Mouse (Mus musculus) neural tube, embryonic 12.5 days (tissue): ENCODE data around the gene Wbp4. TPM values are rescaled to one million over a fixed set of nuclear protein-coding genes. Genes with fewer than 3 reads are reported as not detected.
"Not testable (repeated sequence)": the region's sequence is repeated elsewhere in the genome, so short reads cannot be mapped to it uniquely, and the experiment has no call there.

Experiments
- ATAC-seq: fragments of 200-750 bp; cut with Nextera tagmentation; 2 replicates; pipeline ENCODE4 v1.8.0; 2017; ENCODE audit warnings: low read depth, mild to moderate bottlenecking, moderate TSS enrichment, moderate library complexity; ENCODE audit not compliant: low FRiP score
- H3K27ac ChIP-seq: fragments of 300-500 bp; sonication (generic); 2 replicates; pipeline ENCODE4 v1.5.1; 2016
- H3K27me3 ChIP-seq: fragments of 300-500 bp; sonication (generic); replicated peaks from 2 replicates; pipeline ENCODE4 v1.6.1; 2016; ENCODE audit warnings: mild to moderate bottlenecking
- H3K36me3 ChIP-seq: fragments of 300-500 bp; sonication (generic); 2 replicates; pipeline ENCODE4 v1.6.1; 2016; ENCODE audit warnings: mild to moderate bottlenecking
- H3K4me1 ChIP-seq: fragments of 300-500 bp; sonication (generic); 2 replicates; pipeline ENCODE4 v1.6.1; 2016
- H3K4me2 ChIP-seq: fragments of 300-500 bp; sonication (generic); replicated peaks from 2 replicates; pipeline ENCODE4 v1.6.1; 2016; ENCODE audit warnings: mild to moderate bottlenecking
- H3K4me3 ChIP-seq: fragments of 300-500 bp; sonication (generic); 2 replicates; pipeline ENCODE4 v1.5.1; 2016
- H3K9ac ChIP-seq: fragments of 300-500 bp; sonication (generic); 2 replicates; pipeline ENCODE4 v1.6.1; 2016; ENCODE audit warnings: mild to moderate bottlenecking
- H3K9me3 ChIP-seq: fragments of 300-500 bp; sonication (generic); 2 replicates; pipeline ENCODE4 v1.6.1; 2016; ENCODE audit warnings: mild to moderate bottlenecking
- WGBS: fragments of 180-500 bp; shearing (Covaris S2); methylation state at CpG from one replicate; pipeline ENCODE4 v1.1.7; 2016; 5-methylcytosine and 5-hydroxymethylcytosine counted together
- polyA plus RNA-seq: library from polyadenylated mRNA; unstranded; fragments of >200 nt; fragmentation: Nextera tagmentation; extraction: Ambion mirVana; gene quantifications from 2 replicates; pipeline ENCODE4 v1.2.1, GENCODE M21; 2016

Gene Wbp4
- 49.4 and 53.3 TPM in 2 replicates for polyA plus RNA-seq

- under 1% methylated on average over 78 of the region's 86 CpGs for WGBS
- Histone ChIP-seq H3K4me2 (peak within 1 kb of the TSS; percentile 62), H3K4me1 (peaks cover 27% of the 10 kb centered on the region), H3K27me3 (0 out of 2 replicates have a peak, but pooled peaks cover 3% of the 10 kb centered on the region), H3K36me3 (peaks cover 8% of the 10 kb centered on the region), H3K9me3 (no peaks in the 10 kb centered on the region), H3K27ac (peak within 1 kb of the TSS; percentile 100), H3K4me3 (peak within 1 kb of the TSS; percentile 90), H3K9ac (peak within 1 kb of the TSS; percentile 95)
- peak; percentile 94 for ATAC-seq
These were observed at the start of gene Wbp4 for GRCm38 (mm10) chr14:79481339-79482151. Gene Wbp4 (minus strand): TSS chr14:79481520.

DNA sequence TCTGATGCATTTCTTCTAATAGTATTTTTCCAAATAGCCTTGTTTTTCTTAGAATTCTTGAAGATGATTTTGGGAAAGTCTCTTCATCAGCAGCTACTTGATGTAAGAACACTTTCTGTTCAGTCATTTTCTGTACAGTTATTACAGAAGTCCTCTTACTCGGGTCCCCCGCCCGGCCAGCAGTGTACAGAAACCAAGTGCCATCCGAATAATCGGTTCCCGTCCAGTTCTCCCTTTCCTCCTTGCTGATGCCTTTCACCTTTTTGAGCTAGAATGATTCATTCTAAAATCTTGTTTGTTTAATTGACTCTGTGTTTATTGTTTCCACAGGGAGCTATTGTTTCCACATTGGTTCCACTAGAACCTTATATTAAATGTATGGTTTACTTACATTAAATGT is 49.4 kb upstream of the Wbp4 start:
- Histone ChIP-seq H3K36me3 (no peaks in the 10 kb centered on the region), H3K4me3 (no peak overlapping the region), H3K27me3 (no peaks in the 10 kb centered on the region), H3K9me3 (no peaks in the 10 kb centered on the region), H3K27ac (no peak overlapping the region), H3K4me1 (no peaks in the 10 kb centered on the region), H3K4me2 (no peak overlapping the region), H3K9ac (no peak overlapping the region)
- no peak for ATAC-seq
- 91% methylated on average over 6 of the region's 6 CpGs for WGBS

GRCm38 (mm10) chr14:79529581-79530554 is 48.5 kb upstream of the Wbp4 start:
- 82% methylated on average over 10 of the region's 10 CpGs for WGBS

DNA sequence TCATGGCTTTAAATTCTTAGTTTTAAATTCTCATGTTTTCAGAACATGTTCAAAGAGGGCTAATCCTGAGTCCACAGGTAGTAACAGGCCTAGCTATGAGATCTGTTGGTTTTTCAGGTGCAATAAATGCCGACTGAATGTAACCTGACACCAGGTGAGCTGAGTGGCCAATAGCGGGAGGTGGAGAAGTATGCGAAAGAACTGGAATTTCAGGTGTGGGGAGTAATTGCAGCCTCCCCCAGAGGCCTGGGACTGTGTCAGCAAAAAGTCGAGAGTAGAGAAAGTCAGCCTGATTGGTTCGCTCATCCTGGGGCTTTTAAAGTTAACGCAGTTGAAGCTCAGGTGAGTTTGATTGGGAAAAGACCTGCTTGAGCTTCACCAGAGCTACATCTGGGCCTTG is 46.4 kb upstream of the Wbp4 start:
- Histone ChIP-seq H3K4me2 (no peak overlapping the region), H3K36me3 (no peaks in the 10 kb centered on the region), H3K9me3 (no peaks in the 10 kb centered on the region), H3K4me1 (no peaks in the 10 kb centered on the region), H3K27ac (no peak overlapping the region), H3K27me3 (no peaks in the 10 kb centered on the region), H3K4me3 (no peak overlapping the region), H3K9ac (no peak overlapping the region)
- no peak for ATAC-seq
- 61% methylated on average over 6 of the region's 6 CpGs for WGBS

More at GRCm38 (mm10) chr14:79529581-79530554, 48.5 kb upstream of the Wbp4 start:
- Histone ChIP-seq H3K4me1 (no peaks in the 10 kb centered on the region), H3K36me3 (no peaks in the 10 kb centered on the region), H3K27me3 (no peaks in the 10 kb centered on the region), H3K9me3 (no peaks in the 10 kb centered on the region), H3K4me2 (no peak overlapping the region), H3K9ac (no peak overlapping the region), H3K4me3 (no peak overlapping the region), H3K27ac (no peak overlapping the region)
- no peak for ATAC-seq

- not testable (repeated sequence) for H3K27ac ChIP-seq, H3K4me2 ChIP-seq, H3K9me3 ChIP-seq, H3K9ac ChIP-seq, H3K36me3 ChIP-seq, H3K27me3 ChIP-seq, H3K4me1 ChIP-seq, ATAC-seq, H3K4me3 ChIP-seq
- 92% methylated on average over 12 of the region's 12 CpGs for WGBS
These were observed 44.8 kb upstream of the Wbp4 start for GRCm38 (mm10) chr14:79526106-79526505.

GRCm38 (mm10) chr14:79522387-79522786 is 41.1 kb upstream of the Wbp4 start:
- Histone ChIP-seq H3K9ac (no peak overlapping the region), H3K4me3 (no peak overlapping the region), H3K9me3 (no peaks in the 10 kb centered on the region), H3K4me2 (no peak overlapping the region), H3K4me1 (no peaks in the 10 kb centered on the region), H3K36me3 (no peaks in the 10 kb centered on the region), H3K27me3 (no peaks in the 10 kb centered on the region), H3K27ac (no peak overlapping the region)
- WGBS: 93% methylated on average over 9 of the region's 9 CpGs
- no peak for ATAC-seq

GRCm38 (mm10) chr14:79521471-79522117 is 40.3 kb upstream of the Wbp4 start:
- H3K9ac ChIP-seq: no peak overlapping the region
- H3K4me2 ChIP-seq: no peak overlapping the region
- H3K36me3 ChIP-seq: no peaks in the 10 kb centered on the region
- H3K9me3 ChIP-seq: no peaks in the 10 kb centered on the region
- H3K4me3 ChIP-seq: no peak overlapping the region
- H3K27me3 ChIP-seq: no peaks in the 10 kb centered on the region
- ATAC-seq: no peak
- no peaks in the 10 kb centered on the region for H3K4me1 ChIP-seq
- H3K27ac ChIP-seq: no peak overlapping the region
- WGBS: 82% methylated on average over 6 of the region's 6 CpGs

GRCm38 (mm10) chr14:79521056-79521455 is 39.7 kb upstream of the Wbp4 start:
- H3K4me1 ChIP-seq: no peaks in the 10 kb centered on the region
- H3K4me3 ChIP-seq: no peak overlapping the region
- WGBS: 90% methylated on average over 1 of the region's 1 CpGs
- no peaks in the 10 kb centered on the region for H3K36me3 ChIP-seq
- no peaks in the 10 kb centered on the region for H3K9me3 ChIP-seq
- ATAC-seq: no peak
- H3K4me2 ChIP-seq: no peak overlapping the region
- H3K9ac ChIP-seq: no peak overlapping the region
- H3K27me3 ChIP-seq: no peaks in the 10 kb centered on the region
- H3K27ac ChIP-seq: no peak overlapping the region

- H3K4me1 ChIP-seq: no peaks in the 10 kb centered on the region
- no peak for ATAC-seq
- H3K9ac ChIP-seq: no peak overlapping the region
- no peaks in the 10 kb centered on the region for H3K9me3 ChIP-seq
- H3K4me2 ChIP-seq: no peak overlapping the region
- no peaks in the 10 kb centered on the region for H3K27me3 ChIP-seq
- H3K27ac ChIP-seq: no peak overlapping the region
- no peaks in the 10 kb centered on the region for H3K36me3 ChIP-seq
- no peak overlapping the region for H3K4me3 ChIP-seq
These were observed 39.3 kb upstream of the Wbp4 start for GRCm38 (mm10) chr14:79520612-79521011.

GRCm38 (mm10) chr14:79519663-79519975 is 38.3 kb upstream of the Wbp4 start:
- no peaks in the 10 kb centered on the region for H3K27me3 ChIP-seq
- H3K36me3 ChIP-seq: no peaks in the 10 kb centered on the region
- no peak overlapping the region for H3K4me3 ChIP-seq
- no peak overlapping the region for H3K4me2 ChIP-seq
- no peak for ATAC-seq
- 58% methylated on average over 1 of the region's 1 CpGs for WGBS
- no peaks in the 10 kb centered on the region for H3K9me3 ChIP-seq
- H3K9ac ChIP-seq: no peak overlapping the region
- no peak overlapping the region for H3K27ac ChIP-seq
- no peaks in the 10 kb centered on the region for H3K4me1 ChIP-seq

DNA sequence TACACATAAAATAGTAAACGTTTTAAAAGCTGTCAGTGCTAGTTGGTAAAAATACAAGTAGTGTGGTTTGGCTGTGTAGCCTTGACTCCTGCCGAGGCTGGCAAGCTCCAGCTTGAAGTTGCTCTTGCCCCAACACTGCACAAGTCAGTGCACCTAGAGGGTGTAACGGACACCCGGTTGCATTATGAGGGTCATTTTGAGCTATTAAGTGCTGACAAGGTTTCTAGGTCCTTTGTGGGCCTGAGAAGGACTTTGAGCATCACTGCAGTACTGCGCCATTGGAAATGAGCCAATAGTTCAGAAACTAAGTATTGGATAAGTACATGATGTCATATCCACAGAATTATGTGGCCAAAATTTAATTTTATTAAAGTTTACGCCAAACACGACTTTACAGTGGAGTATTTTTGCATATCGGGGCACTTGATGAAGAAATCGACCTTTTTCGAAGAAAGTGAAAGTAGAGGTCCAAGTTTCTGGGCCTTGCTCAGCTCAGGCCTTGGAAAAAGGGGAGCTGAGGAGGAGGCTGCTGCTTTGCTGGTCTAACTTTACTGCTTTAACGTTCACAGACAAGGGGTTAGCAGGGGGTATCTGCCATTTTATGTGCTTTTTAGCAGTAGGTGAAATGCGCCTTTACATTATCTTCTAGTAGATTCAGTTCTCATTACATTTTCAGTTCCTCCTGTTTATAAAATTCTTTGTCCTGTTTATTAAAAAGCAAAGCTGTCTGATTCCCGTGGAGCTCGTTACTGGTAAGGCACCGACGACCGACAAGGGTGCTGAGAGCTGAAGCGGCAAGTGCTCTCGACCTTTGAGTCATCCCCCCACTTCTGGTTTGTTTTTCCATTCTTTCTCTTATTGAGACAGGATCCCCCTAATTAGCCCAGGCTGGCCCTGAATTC is 37.7 kb upstream of the Wbp4 start:
- WGBS: 75% methylated on average over 19 of the region's 19 CpGs
- Histone ChIP-seq H3K27ac (no peak overlapping the region), H3K36me3 (no peaks in the 10 kb centered on the region), H3K4me3 (no peak overlapping the region), H3K4me2 (no peak overlapping the region), H3K4me1 (no peaks in the 10 kb centered on the region), H3K27me3 (no peaks in the 10 kb centered on the region), H3K9ac (no peak overlapping the region), H3K9me3 (no peaks in the 10 kb centered on the region)
- ATAC-seq: no peak
